Mouse (Mus musculus): Measurements from ENCODE around the gene BC029722.

Gene BC029722

DNA sequence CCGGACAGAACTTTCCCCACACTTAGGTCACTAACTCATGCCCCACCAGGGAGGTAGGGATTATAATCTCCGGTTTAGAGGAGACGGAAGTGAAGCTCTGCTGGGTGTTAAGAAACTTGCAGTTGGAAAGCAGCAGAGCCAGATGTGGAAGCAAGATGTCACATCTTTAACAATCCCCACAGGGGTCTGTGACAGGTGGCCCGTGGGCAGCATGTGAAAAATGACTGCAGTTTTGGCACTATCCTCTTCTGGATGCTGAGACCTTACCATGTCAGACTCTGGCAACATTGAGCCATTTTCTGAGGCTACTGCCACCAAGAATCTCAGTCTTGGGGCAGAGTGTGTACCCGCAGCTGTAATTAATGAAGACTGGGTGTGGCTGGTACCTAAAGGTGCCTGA, 15.2 kb downstream of the BC029722 start:
- no peaks in the 10 kb centered on the region for H3K36me3 ChIP-seq (ENCODE audit: insufficient read depth, low read length)
- H3K9me3 ChIP-seq (ENCODE audit: low read length) = no peaks in the 10 kb centered on the region
- no peaks in the 10 kb centered on the region for H3K4me1 ChIP-seq (replicated peaks; ENCODE audit: low read depth, low read length)
- H3K4me3 ChIP-seq (replicated peaks; ENCODE audit: low read length) = no peak overlapping the region
- TF ChIP-seq CTCF (conservative IDR thresholded peaks at IDR 0.05; ENCODE audit: low read length) (no peak), POU5F1 (IDR thresholded peaks at IDR 0.05; ENCODE audit: borderline replicate concordance, low read length) (no peak), NANOG (IDR thresholded peaks at IDR 0.05; ENCODE audit: borderline replicate concordance, low read length) (no peak)
- H3K27me3 ChIP-seq (ENCODE audit: insufficient read depth, low read length) = peaks cover 29% of the 10 kb centered on the region

DNA sequence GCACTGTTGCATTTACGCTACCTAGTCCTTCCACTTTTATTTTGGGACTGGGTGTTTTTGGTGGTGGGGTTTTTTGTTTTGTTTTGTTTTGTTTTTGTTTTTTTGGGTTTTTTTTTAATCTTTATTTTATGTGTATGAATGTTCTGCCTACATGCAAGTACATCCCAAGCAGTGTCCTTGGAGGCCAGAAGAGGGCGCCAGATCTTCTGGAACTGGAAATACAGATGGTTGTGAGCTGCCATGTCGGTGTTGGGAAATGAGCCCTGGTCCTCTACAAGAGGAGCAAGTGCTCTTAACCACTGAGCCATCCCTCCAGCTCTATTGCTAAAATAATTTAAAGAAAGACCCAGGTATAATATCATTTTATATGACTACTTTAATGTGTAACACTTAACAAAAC, 16.5 kb downstream of the BC029722 start:
- Histone ChIP-seq H3K4me3 (replicated peaks; ENCODE audit: low read length) (no peak overlapping the region), H3K9me3 (ENCODE audit: low read length) (no peaks in the 10 kb centered on the region), H3K27me3 (ENCODE audit: insufficient read depth, low read length) (peaks cover 27% of the 10 kb centered on the region), H3K4me1 (replicated peaks; ENCODE audit: low read depth, low read length) (no peaks in the 10 kb centered on the region), H3K36me3 (ENCODE audit: insufficient read depth, low read length) (no peaks in the 10 kb centered on the region)
- TF ChIP-seq NANOG (IDR thresholded peaks at IDR 0.05; ENCODE audit: borderline replicate concordance, low read length) (no peak), CTCF (conservative IDR thresholded peaks at IDR 0.05; ENCODE audit: low read length) (peak; percentile 59)

DNA sequence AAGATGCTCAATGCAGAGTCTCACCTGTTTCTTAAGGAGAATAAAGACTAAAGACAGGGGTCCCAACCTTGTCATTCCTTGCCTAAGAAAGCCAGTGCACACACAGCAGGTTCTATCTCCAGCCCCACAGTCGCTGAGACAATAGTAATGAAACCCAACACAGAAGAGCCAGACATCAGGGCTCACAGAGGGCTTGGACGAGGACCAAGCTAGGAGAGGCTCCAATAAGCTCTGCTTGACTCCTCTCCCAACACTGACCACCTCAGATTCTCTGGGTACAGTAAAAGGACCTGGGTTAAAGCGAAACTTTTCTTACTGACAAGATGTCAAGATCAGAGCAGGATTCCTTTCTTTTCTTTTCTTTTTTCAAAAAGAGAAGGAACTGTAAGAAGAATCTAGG, 20.6 kb downstream of the BC029722 start:
- TF ChIP-seq CTCF (conservative IDR thresholded peaks at IDR 0.05; ENCODE audit: low read length) (no peak), POU5F1 (IDR thresholded peaks at IDR 0.05; ENCODE audit: borderline replicate concordance, low read length) (no peak)
- Histone ChIP-seq H3K4me1 (replicated peaks; ENCODE audit: low read depth, low read length) (peaks cover 7% of the 10 kb centered on the region), H3K27me3 (ENCODE audit: insufficient read depth, low read length) (peaks cover 12% of the 10 kb centered on the region), H3K36me3 (ENCODE audit: insufficient read depth, low read length) (no peaks in the 10 kb centered on the region), H3K9me3 (ENCODE audit: low read length) (no peaks in the 10 kb centered on the region), H3K4me3 (replicated peaks; ENCODE audit: low read length) (no peak overlapping the region)

DNA sequence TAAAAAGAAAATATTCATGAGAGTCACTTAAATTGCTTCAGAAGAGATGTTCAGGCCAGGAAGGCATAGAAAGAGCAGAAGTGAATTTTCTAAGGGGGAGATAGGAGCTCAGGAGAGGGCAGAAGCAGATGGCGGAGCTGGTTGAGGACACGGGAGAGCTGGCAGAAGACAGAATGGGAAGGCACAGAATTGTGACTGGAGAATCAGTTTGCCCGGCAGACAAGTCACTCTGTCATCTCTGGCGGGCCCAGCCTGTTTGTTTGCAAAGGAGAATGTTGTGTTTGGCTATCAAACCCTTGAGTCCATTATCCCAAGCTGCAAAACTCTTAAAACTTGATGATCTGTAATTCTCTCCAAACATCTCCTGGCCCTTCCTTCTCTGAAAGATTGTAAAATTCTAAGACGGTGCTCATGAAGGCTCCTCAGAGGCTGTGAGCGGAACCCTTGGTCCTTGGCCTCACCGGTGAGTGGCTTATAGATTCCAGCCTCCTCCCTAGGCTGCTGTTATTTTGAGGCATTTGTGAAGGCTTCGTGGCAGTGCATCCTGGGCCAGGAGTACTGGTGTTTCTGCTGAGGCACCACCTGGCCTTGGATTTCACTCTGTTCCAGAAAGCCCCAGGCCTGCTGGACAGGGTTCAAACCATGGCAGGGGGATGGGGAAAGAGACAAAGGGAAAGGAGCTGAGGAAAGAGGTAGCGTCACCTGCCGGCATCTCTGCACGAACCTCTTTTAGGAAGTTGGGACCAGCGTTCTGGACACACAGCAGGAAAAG, 24.4 kb downstream of the BC029722 start:
- H3K4me3 ChIP-seq (replicated peaks; ENCODE audit: low read length) = no peak overlapping the region
- no peak for TF ChIP-seq POU5F1 (IDR thresholded peaks at IDR 0.05; ENCODE audit: borderline replicate concordance, low read length)
- no peak for TF ChIP-seq CTCF (conservative IDR thresholded peaks at IDR 0.05; ENCODE audit: low read length)
- TF ChIP-seq NANOG (IDR thresholded peaks at IDR 0.05; ENCODE audit: borderline replicate concordance, low read length) = no peak
- no peaks in the 10 kb centered on the region for H3K36me3 ChIP-seq (ENCODE audit: insufficient read depth, low read length)
- peaks cover 19% of the 10 kb centered on the region for H3K4me1 ChIP-seq (replicated peaks; ENCODE audit: low read depth, low read length)
- peaks cover 10% of the 10 kb centered on the region; the same call in 1 of the 2 replicates for H3K27me3 ChIP-seq (ENCODE audit: insufficient read depth, low read length)
- no peaks in the 10 kb centered on the region for H3K9me3 ChIP-seq (ENCODE audit: low read length)

DNA sequence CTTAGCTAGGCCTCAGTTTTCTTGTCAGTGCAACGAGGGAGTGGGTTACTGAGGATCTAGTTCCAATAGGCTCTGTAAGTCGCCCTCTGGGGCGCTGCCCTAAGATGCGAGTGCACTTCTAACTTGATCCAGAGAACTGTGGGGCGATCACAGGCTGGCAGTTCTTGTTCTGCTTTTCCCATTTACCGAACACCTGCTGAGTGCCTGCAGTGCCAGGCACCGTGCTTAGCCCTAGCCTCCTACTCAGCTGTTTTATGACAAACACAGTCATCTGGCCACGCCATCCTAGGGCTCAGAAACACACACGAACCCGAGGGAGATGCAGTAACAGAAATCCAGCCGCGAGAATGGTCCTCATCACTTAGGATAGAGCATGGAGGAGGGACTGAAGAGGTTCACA, 26.3 kb downstream of the BC029722 start:
- Histone ChIP-seq H3K4me1 (replicated peaks; ENCODE audit: low read depth, low read length) (peaks cover 19% of the 10 kb centered on the region), H3K36me3 (ENCODE audit: insufficient read depth, low read length) (no peaks in the 10 kb centered on the region), H3K4me3 (replicated peaks; ENCODE audit: low read length) (0 out of 2 replicates have a peak overlapping the region, but pooled peaks have one; percentile 20), H3K9me3 (ENCODE audit: low read length) (no peaks in the 10 kb centered on the region), H3K27me3 (ENCODE audit: insufficient read depth, low read length) (peaks cover 8% of the 10 kb centered on the region; the same call in 1 of the 2 replicates)
- no peak for TF ChIP-seq POU5F1 (IDR thresholded peaks at IDR 0.05; ENCODE audit: borderline replicate concordance, low read length)
- TF ChIP-seq CTCF (conservative IDR thresholded peaks at IDR 0.05; ENCODE audit: low read length) = no peak
- no peak for TF ChIP-seq NANOG (IDR thresholded peaks at IDR 0.05; ENCODE audit: borderline replicate concordance, low read length)

DNA sequence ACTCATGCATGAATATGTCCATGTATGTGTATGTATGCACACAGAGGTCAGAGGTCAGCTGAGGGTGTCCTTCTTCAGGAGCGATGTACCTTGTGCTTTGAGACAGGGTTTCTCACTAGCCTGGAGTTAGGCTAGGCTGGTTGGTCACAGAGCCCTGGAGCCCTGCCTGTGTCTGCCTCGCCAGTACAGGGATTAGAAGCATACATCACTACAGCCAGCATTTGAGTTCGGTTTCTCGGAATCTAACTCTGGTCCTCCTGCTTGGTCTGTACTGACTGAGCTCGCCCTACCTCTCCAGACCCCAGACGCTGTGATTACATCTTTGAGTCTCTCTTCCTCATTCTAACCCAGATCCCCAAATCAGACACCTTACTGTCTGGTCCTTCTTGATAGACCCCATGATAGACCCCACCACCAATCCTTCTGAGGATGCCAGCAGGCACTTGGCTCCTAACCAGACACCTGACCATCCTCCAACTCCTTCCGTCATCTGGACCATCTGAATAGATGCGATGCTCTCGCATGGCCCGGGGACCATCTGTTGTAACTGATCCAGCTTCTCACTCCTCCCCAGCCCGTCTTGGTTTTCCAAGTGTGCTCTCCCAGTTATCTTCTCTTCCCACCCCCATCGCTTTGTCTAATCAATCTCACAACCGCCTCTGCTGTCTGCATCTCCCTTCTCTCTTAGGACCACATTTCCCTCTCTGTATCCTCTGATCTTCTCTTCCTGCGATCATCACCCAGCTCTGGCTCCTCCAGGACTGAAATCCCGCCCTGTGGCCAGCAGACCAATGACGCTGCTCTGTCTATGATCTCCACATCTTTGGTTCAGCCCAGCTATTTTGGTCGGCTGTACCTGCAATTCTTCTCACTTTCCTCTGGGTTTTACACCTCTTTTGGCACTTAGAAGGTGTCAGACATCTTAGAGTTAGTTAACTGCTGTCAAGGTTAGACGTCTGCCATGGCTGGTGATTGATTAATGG, 31.0 kb downstream of the BC029722 start:
- Histone ChIP-seq H3K36me3 (ENCODE audit: insufficient read depth, low read length) (no peaks in the 10 kb centered on the region), H3K9me3 (ENCODE audit: low read length) (no peaks in the 10 kb centered on the region), H3K4me1 (replicated peaks; ENCODE audit: low read depth, low read length) (peaks cover 10% of the 10 kb centered on the region), H3K27me3 (ENCODE audit: insufficient read depth, low read length) (peaks cover 10% of the 10 kb centered on the region; the same call in 1 of the 2 replicates), H3K4me3 (replicated peaks; ENCODE audit: low read length) (no peak overlapping the region)
- TF ChIP-seq CTCF (conservative IDR thresholded peaks at IDR 0.05; ENCODE audit: low read length) = no peak
- no peak for TF ChIP-seq POU5F1 (IDR thresholded peaks at IDR 0.05; ENCODE audit: borderline replicate concordance, low read length)
- TF ChIP-seq NANOG (IDR thresholded peaks at IDR 0.05; ENCODE audit: borderline replicate concordance, low read length) = no peak

DNA sequence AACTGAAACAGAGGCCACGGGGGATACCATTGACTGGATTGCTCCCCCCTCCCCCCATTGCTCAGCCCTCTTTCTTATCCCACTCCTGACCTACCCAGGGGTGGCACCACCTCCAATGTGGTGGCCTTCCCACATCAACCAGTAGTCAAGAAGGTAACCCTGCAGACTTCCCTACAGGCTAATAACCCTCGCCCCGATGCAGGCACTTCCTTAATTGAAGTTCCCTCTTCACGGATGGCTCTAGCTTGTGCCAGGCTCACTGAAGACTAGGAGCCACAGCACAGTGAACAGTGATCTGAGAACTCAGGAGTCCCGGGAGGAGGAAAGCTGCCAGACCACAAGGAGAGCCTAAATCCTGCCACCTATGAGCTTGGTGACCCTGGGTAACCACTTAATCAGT, 32.3 kb downstream of the BC029722 start:
- TF ChIP-seq POU5F1 (IDR thresholded peaks at IDR 0.05; ENCODE audit: borderline replicate concordance, low read length) (no peak), CTCF (conservative IDR thresholded peaks at IDR 0.05; ENCODE audit: low read length) (no peak), NANOG (IDR thresholded peaks at IDR 0.05; ENCODE audit: borderline replicate concordance, low read length) (no peak)
- Histone ChIP-seq H3K36me3 (ENCODE audit: insufficient read depth, low read length) (no peaks in the 10 kb centered on the region), H3K27me3 (ENCODE audit: insufficient read depth, low read length) (peaks cover 10% of the 10 kb centered on the region; the same call in 1 of the 2 replicates), H3K4me3 (replicated peaks; ENCODE audit: low read length) (no peak overlapping the region), H3K9me3 (ENCODE audit: low read length) (no peaks in the 10 kb centered on the region), H3K4me1 (replicated peaks; ENCODE audit: low read depth, low read length) (no peaks in the 10 kb centered on the region; the same call in 1 of the 2 replicates)

DNA sequence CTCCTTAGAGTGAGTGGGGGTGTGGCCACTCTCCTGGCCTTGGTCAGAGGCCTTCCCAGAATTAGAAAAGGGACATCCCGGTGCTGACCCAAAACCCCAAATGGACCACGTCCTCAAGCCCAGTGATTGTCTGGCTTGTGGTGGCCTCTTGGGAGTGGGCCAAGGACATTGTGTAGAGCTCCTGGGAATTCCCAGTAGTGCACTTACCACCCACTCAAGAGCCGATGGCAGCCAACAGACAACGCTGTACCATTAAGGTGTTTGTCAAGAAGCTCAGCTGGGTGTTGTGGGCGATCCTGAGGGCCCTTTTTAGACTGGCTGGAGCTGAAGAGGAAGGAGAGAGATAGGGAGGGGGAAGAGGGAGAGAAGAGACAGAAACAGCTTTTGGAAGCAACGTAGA, 34.7 kb downstream of the BC029722 start:
- no peaks in the 10 kb centered on the region for H3K9me3 ChIP-seq (ENCODE audit: low read length)
- H3K4me1 ChIP-seq (replicated peaks; ENCODE audit: low read depth, low read length) = no peaks in the 10 kb centered on the region; the same call in 1 of the 2 replicates
- no peaks in the 10 kb centered on the region for H3K36me3 ChIP-seq (ENCODE audit: insufficient read depth, low read length)
- TF ChIP-seq NANOG (IDR thresholded peaks at IDR 0.05; ENCODE audit: borderline replicate concordance, low read length) = no peak
- no peak for TF ChIP-seq CTCF (conservative IDR thresholded peaks at IDR 0.05; ENCODE audit: low read length)
- no peak for TF ChIP-seq POU5F1 (IDR thresholded peaks at IDR 0.05; ENCODE audit: borderline replicate concordance, low read length)
- peaks cover 8% of the 10 kb centered on the region; the same call in 1 of the 2 replicates for H3K27me3 ChIP-seq (ENCODE audit: insufficient read depth, low read length)
- H3K4me3 ChIP-seq (replicated peaks; ENCODE audit: low read length) = no peak overlapping the region

All from E14TG2a.4 (cell line).